Mouse (Mus musculus): Measurements from ENCODE around the gene Slc24a3.
A peak's percentile ranks its signal among the peaks of the same experiment; 100 is the strongest.

Gene Slc24a3

GRCm38 (mm10) chr2:145655373-145655960 is 487.9 kb downstream of the Slc24a3 start:
- DNase-seq = no peak

- DNase-seq = no peak
These were observed 488.6 kb downstream of the Slc24a3 start for GRCm38 (mm10) chr2:145656121-145656520.

- no peak for DNase-seq
These were observed 489.2 kb downstream of the Slc24a3 start for GRCm38 (mm10) chr2:145656716-145657115.

GRCm38 (mm10) chr2:145661242-145661641 is 493.7 kb downstream of the Slc24a3 start:
- no peak for DNase-seq

- no peak for DNase-seq
These were observed 496.3 kb downstream of the Slc24a3 start for GRCm38 (mm10) chr2:145663899-145664298.

- peak; percentile 20 to 63 for DNase-seq
These were observed 496.8 kb downstream of the Slc24a3 start for GRCm38 (mm10) chr2:145664311-145664710.

- DNase-seq = no peak
These were observed 500.6 kb downstream of the Slc24a3 start for GRCm38 (mm10) chr2:145668135-145668534.

- DNase-seq = no peak
These were observed 502.6 kb downstream of the Slc24a3 start for GRCm38 (mm10) chr2:145670131-145670530.

GRCm38 (mm10) chr2:145674496-145675141 is 507.1 kb downstream of the Slc24a3 start:
- DNase-seq = no peak

GRCm38 (mm10) chr2:145675142-145675755 is 507.7 kb downstream of the Slc24a3 start, which contains the start of gene Rin2:
TSS of gene Rin2 (plus strand) at chr2:145675215.
- DNase-seq = peak; percentile 88 to 92

- DNase-seq = peak; percentile 85 to 87
These were observed 508.4 kb downstream of the Slc24a3 start for GRCm38 (mm10) chr2:145675756-145676543.

- no peak for DNase-seq
These were observed 509.0 kb downstream of the Slc24a3 start for GRCm38 (mm10) chr2:145676544-145676925.

GRCm38 (mm10) chr2:145676936-145677335 is 509.4 kb downstream of the Slc24a3 start:
- DNase-seq = no peak

- no peak for DNase-seq
These were observed 512.6 kb downstream of the Slc24a3 start for GRCm38 (mm10) chr2:145680141-145680540.

GRCm38 (mm10) chr2:145680762-145681161 is 513.2 kb downstream of the Slc24a3 start:
- peak in 1 of 2 experiments; percentile 57 for DNase-seq

GRCm38 (mm10) chr2:145681626-145682025 is 514.1 kb downstream of the Slc24a3 start:
- no peak for DNase-seq

GRCm38 (mm10) chr2:145682924-145683323 is 515.4 kb downstream of the Slc24a3 start:
- DNase-seq = no peak

- peak; percentile 92 to 94 for DNase-seq
These were observed 516.0 kb downstream of the Slc24a3 start for GRCm38 (mm10) chr2:145683536-145683935.

GRCm38 (mm10) chr2:145684151-145684550 is 516.6 kb downstream of the Slc24a3 start:
- no peak for DNase-seq

GRCm38 (mm10) chr2:145684891-145685290 is 517.3 kb downstream of the Slc24a3 start:
- no peak for DNase-seq

- DNase-seq = peak in 1 of 2 experiments; percentile 48
These were observed 518.5 kb downstream of the Slc24a3 start for GRCm38 (mm10) chr2:145686017-145686416.

GRCm38 (mm10) chr2:145691367-145692009 is 523.9 kb downstream of the Slc24a3 start:
- no peak for DNase-seq
